Mouse (Mus musculus) myocyte (in vitro differentiated cells): ENCODE data around the gene Rcor2. TPM values are rescaled to one million over a fixed set of nuclear protein-coding genes. Genes with fewer than 3 reads are reported as not detected.

Source experiments
- H3K27me3 ChIP-seq: one replicate; pipeline ENCODE4 v1.6.1; 2011; ENCODE audit not compliant: control insufficient read depth, insufficient read depth, insufficient read length
- H3K36me3 ChIP-seq: one replicate; pipeline ENCODE4 v1.6.1; 2011; ENCODE audit not compliant: control insufficient read depth, insufficient read depth
- H3K4me2 ChIP-seq: one replicate; pipeline ENCODE4 v1.6.1; 2011; ENCODE audit warnings: low read depth, control low read depth
- H3K4me3 ChIP-seq: one replicate; pipeline ENCODE4 v1.5.1; 2011; ENCODE audit warnings: mild to moderate bottlenecking, control low read depth, moderate library complexity
- H3K79me2 ChIP-seq: one replicate; pipeline ENCODE4 v1.6.1; 2011; ENCODE audit not compliant: control insufficient read depth, insufficient read depth
- H3ac ChIP-seq: one replicate; pipeline ENCODE4 v1.6.1; 2011; ENCODE audit not compliant: control insufficient read depth, insufficient read length
- CEBPB ChIP-seq: IDR thresholded peaks from 2 replicates; pipeline ENCODE4 v1.6.1; 2011; ENCODE audit warnings: mild to moderate bottlenecking, moderate library complexity; ENCODE audit not compliant: poor library complexity, insufficient read depth, severe bottlenecking
- E2F4 ChIP-seq: IDR thresholded peaks from one replicate; pipeline ENCODE4 v1.6.1; 2011; ENCODE audit warnings: mild to moderate bottlenecking, control low read depth, moderate library complexity; ENCODE audit not compliant: insufficient read depth
- MAX ChIP-seq: IDR thresholded peaks from one replicate; pipeline ENCODE4 v1.6.1; 2011; ENCODE audit warnings: low read depth, mild to moderate bottlenecking, control low read depth
- MYOD1 ChIP-seq, 3 experiments: IDR thresholded peaks; one replicate each; pipeline ENCODE4 v1.6.1; 2011; ENCODE audit warnings: control low read depth in 2 of 3, low read depth in 2 of 3, mild to moderate bottlenecking in 2 of 3, moderate library complexity in 1 of 3; ENCODE audit not compliant: insufficient read length in 2 of 3, control insufficient read depth in 1 of 3
- MYOG ChIP-seq, 3 experiments: IDR thresholded peaks; one replicate each; pipeline ENCODE4 v1.6.1; 2011; ENCODE audit warnings: control low read depth in 2 of 3, low read depth in 2 of 3, mild to moderate bottlenecking in 2 of 3; ENCODE audit not compliant: insufficient read length in 2 of 3, control insufficient read depth in 1 of 3, insufficient read depth in 1 of 3
- POLR2A ChIP-seq: IDR thresholded peaks from one replicate; pipeline ENCODE4 v1.6.1; 2011; ENCODE audit warnings: low read depth, mild to moderate bottlenecking, control low read depth, moderate library complexity; ENCODE audit not compliant: insufficient read length
- POLR2AphosphoS2 ChIP-seq: IDR thresholded peaks from one replicate; pipeline ENCODE4 v1.6.1; 2011; ENCODE audit warnings: low read depth, control low read depth; ENCODE audit not compliant: insufficient read length
- REST ChIP-seq: IDR thresholded peaks from one replicate; pipeline ENCODE4 v1.6.1; 2011; ENCODE audit warnings: mild to moderate bottlenecking, control low read depth, moderate library complexity; ENCODE audit not compliant: insufficient read depth, insufficient read length
- SRF ChIP-seq: IDR thresholded peaks from one replicate; pipeline ENCODE4 v1.6.1; 2011; ENCODE audit warnings: low read depth; ENCODE audit not compliant: control insufficient read depth, insufficient read length
- TCF12 ChIP-seq: IDR thresholded peaks from one replicate; pipeline ENCODE4 v1.6.1; 2011; ENCODE audit warnings: mild to moderate bottlenecking, control low read depth; ENCODE audit not compliant: poor library complexity, insufficient read depth, severe bottlenecking
- TCF3 ChIP-seq: IDR thresholded peaks from one replicate; pipeline ENCODE4 v1.6.1; 2011; ENCODE audit warnings: low read depth, control low read depth; ENCODE audit not compliant: insufficient read length
- USF1 ChIP-seq: IDR thresholded peaks from one replicate; pipeline ENCODE4 v1.6.1; 2011; ENCODE audit warnings: low read depth, mild to moderate bottlenecking, control low read depth, moderate library complexity
- polyA plus RNA-seq: library from polyadenylated mRNA; unstranded; fragments of >200 nt; fragmentation: generic; extraction: Trizol; gene quantifications from one replicate; pipeline ENCODE4 v1.2.1, GENCODE M21; 2012; ENCODE audit warnings: missing spikeins

Gene Rcor2
- polyA plus RNA-seq, 1 experiment, result 34.1 TPM

GRCm38 (mm10) chr19:7224253-7224652 is 42.9 kb upstream of the Rcor2 start:
- no peaks in the 10 kb centered on the region for H3K27me3 ChIP-seq
- no peak overlapping the region for H3K4me2 ChIP-seq
- peaks cover 19% of the 10 kb centered on the region for H3K36me3 ChIP-seq
- TF ChIP-seq MYOG (IDR thresholded peaks at IDR 0.05; ENCODE audit: control insufficient read depth in 1 of 3, insufficient read depth in 1 of 3, insufficient read length in 2 of 3, low read depth in 2 of 3) (no peak), POLR2AphosphoS2 (no peak), E2F4 (no peak), MAX (no peak), TCF12 (no peak), REST (no peak), TCF3 (no peak), USF1 (no peak), CEBPB (no peak), POLR2A (no peak), SRF (no peak), MYOD1 (IDR thresholded peaks at IDR 0.05; ENCODE audit: control insufficient read depth in 1 of 3, insufficient read length in 2 of 3, low read depth in 2 of 3) (no peak)
- H3K4me3 ChIP-seq, result no peak overlapping the region
- no peak overlapping the region for H3ac ChIP-seq
- no peaks in the 10 kb centered on the region for H3K79me2 ChIP-seq

GRCm38 (mm10) chr19:7225096-7225690 is 41.9 kb upstream of the Rcor2 start:
- TF ChIP-seq E2F4, result no peak
- TF ChIP-seq POLR2A, result no peak
- TF ChIP-seq TCF12, result no peak
- TF ChIP-seq SRF, result no peak
- no peak for TF ChIP-seq MYOG (IDR thresholded peaks at IDR 0.05; ENCODE audit: control insufficient read depth in 1 of 3, insufficient read depth in 1 of 3, insufficient read length in 2 of 3, low read depth in 2 of 3)
- no peak for TF ChIP-seq MAX
- no peak for TF ChIP-seq POLR2AphosphoS2
- Histone ChIP-seq H3K36me3 (peaks cover 25% of the 10 kb centered on the region), H3ac (no peak overlapping the region), H3K4me2 (no peak overlapping the region), H3K79me2 (no peaks in the 10 kb centered on the region), H3K27me3 (no peaks in the 10 kb centered on the region), H3K4me3 (no peak overlapping the region)

- no peaks in the 10 kb centered on the region for H3K79me2 ChIP-seq
- no peak overlapping the region for H3ac ChIP-seq
- no peak for TF ChIP-seq TCF12
- TF ChIP-seq TCF3, result no peak
- no peak for TF ChIP-seq POLR2AphosphoS2
- no peak for TF ChIP-seq CEBPB
- no peaks in the 10 kb centered on the region for H3K27me3 ChIP-seq
- H3K36me3 ChIP-seq, result peaks cover 26% of the 10 kb centered on the region
- H3K4me2 ChIP-seq, result no peak overlapping the region
- H3K4me3 ChIP-seq, result no peak overlapping the region
Measured at GRCm38 (mm10) chr19:7226511-7226914, 40.6 kb upstream of the Rcor2 start.

- Histone ChIP-seq H3K4me2 (no peak overlapping the region), H3K4me3 (no peak overlapping the region)
- TF ChIP-seq USF1 (no peak), CEBPB (no peak), POLR2A (no peak), POLR2AphosphoS2 (no peak), TCF12 (no peak), TCF3 (no peak), REST (no peak), SRF (no peak)
Measured at GRCm38 (mm10) chr19:7234537-7235221, 32.4 kb upstream of the Rcor2 start.

GRCm38 (mm10) chr19:7235461-7235860 is 31.7 kb upstream of the Rcor2 start:
- peaks cover 48% of the 10 kb centered on the region for H3K79me2 ChIP-seq
- no peak overlapping the region for H3K4me3 ChIP-seq
- no peaks in the 10 kb centered on the region for H3K27me3 ChIP-seq
- no peak overlapping the region for H3K4me2 ChIP-seq
- no peak overlapping the region for H3ac ChIP-seq
- TF ChIP-seq MAX (no peak), MYOG (IDR thresholded peaks at IDR 0.05; ENCODE audit: control insufficient read depth in 1 of 3, insufficient read depth in 1 of 3, insufficient read length in 2 of 3, low read depth in 2 of 3) (no peak), TCF3 (no peak), CEBPB (no peak), POLR2A (no peak), MYOD1 (IDR thresholded peaks at IDR 0.05; ENCODE audit: control insufficient read depth in 1 of 3, insufficient read length in 2 of 3, low read depth in 2 of 3) (no peak), USF1 (no peak), SRF (no peak), TCF12 (no peak), E2F4 (no peak), POLR2AphosphoS2 (no peak), REST (no peak)
- H3K36me3 ChIP-seq, result peaks cover 11% of the 10 kb centered on the region

More at GRCm38 (mm10) chr19:7234537-7235221, 32.4 kb upstream of the Rcor2 start:
- Histone ChIP-seq H3K36me3 (peaks cover 16% of the 10 kb centered on the region), H3ac (no peak overlapping the region), H3K79me2 (peaks cover 40% of the 10 kb centered on the region), H3K27me3 (no peaks in the 10 kb centered on the region)
